Mouse (Mus musculus): Measurements from ENCODE around the gene Panx2. TPM values are rescaled to one million over a fixed set of nuclear protein-coding genes. Genes with fewer than 3 reads are reported as not detected.

Gene Panx2
- polyA plus RNA-seq, 1 experiment from 2014 or later = 0.33 TPM

GRCm38 (mm10) chr15:89102646-89103045 lies 43.1 kb downstream of the Panx2 start:
- Histone ChIP-seq H3K9me3 (replicated peaks) (no peaks in the 10 kb centered on the region), H3K4me1 (no peaks in the 10 kb centered on the region), H3K4me3 (replicated peaks) (no peak overlapping the region), H3K36me3 (peaks cover 100% of the 10 kb centered on the region), H3K4me2 (replicated peaks) (no peak overlapping the region), H3K9ac (no peak overlapping the region), H3K27me3 (no peaks in the 10 kb centered on the region), H3K27ac (replicated peaks) (no peak overlapping the region)
- 73% methylated on average over 5 of the region's 5 CpGs for WGBS
- no peak for ATAC-seq (ENCODE audit: insufficient number of reproducible peaks, low FRiP score, low TSS enrichment, low read depth)

- H3K9ac ChIP-seq = no peak overlapping the region
- ATAC-seq (ENCODE audit: insufficient number of reproducible peaks, low FRiP score, low TSS enrichment, low read depth) = no peak
- no peak overlapping the region for H3K4me3 ChIP-seq (replicated peaks)
- peaks cover 100% of the 10 kb centered on the region for H3K36me3 ChIP-seq
- WGBS = 85% methylated on average over 10 of the region's 10 CpGs
- H3K4me1 ChIP-seq = no peaks in the 10 kb centered on the region
- H3K27ac ChIP-seq (replicated peaks) = no peak overlapping the region
- no peaks in the 10 kb centered on the region for H3K27me3 ChIP-seq
- no peak overlapping the region for H3K4me2 ChIP-seq (replicated peaks)
- H3K9me3 ChIP-seq (replicated peaks) = no peaks in the 10 kb centered on the region
These were observed 44.4 kb downstream of the Panx2 start for GRCm38 (mm10) chr15:89103921-89104320.

- Histone ChIP-seq H3K9ac (no peak overlapping the region; the same call in 1 of the 2 replicates), H3K4me1 (no peaks in the 10 kb centered on the region), H3K27ac (replicated peaks) (no peak overlapping the region), H3K9me3 (replicated peaks) (no peaks in the 10 kb centered on the region), H3K4me3 (replicated peaks) (no peak overlapping the region), H3K4me2 (replicated peaks) (no peak overlapping the region), H3K27me3 (no peaks in the 10 kb centered on the region), H3K36me3 (peaks cover 99% of the 10 kb centered on the region)
- ATAC-seq (ENCODE audit: insufficient number of reproducible peaks, low FRiP score, low TSS enrichment, low read depth) = no peak
- 97% methylated on average over 8 of the region's 8 CpGs for WGBS
These were observed 44.9 kb downstream of the Panx2 start for GRCm38 (mm10) chr15:89104425-89104824.

GRCm38 (mm10) chr15:89106073-89106472 lies 46.5 kb downstream of the Panx2 start:
- Histone ChIP-seq H3K4me3 (replicated peaks) (no peak overlapping the region), H3K27me3 (no peaks in the 10 kb centered on the region), H3K9me3 (replicated peaks) (no peaks in the 10 kb centered on the region), H3K27ac (replicated peaks) (no peak overlapping the region), H3K36me3 (peaks cover 99% of the 10 kb centered on the region), H3K9ac (no peak overlapping the region), H3K4me1 (no peaks in the 10 kb centered on the region), H3K4me2 (replicated peaks) (no peak overlapping the region)
- ATAC-seq (ENCODE audit: insufficient number of reproducible peaks, low FRiP score, low TSS enrichment, low read depth) = no peak
- 87% methylated on average over 13 of the region's 13 CpGs for WGBS

GRCm38 (mm10) chr15:89106976-89107375 lies 47.4 kb downstream of the Panx2 start:
- no peaks in the 10 kb centered on the region for H3K27me3 ChIP-seq
- H3K27ac ChIP-seq (replicated peaks) = no peak overlapping the region
- WGBS = 67% methylated on average over 1 of the region's 1 CpGs
- no peak overlapping the region for H3K9ac ChIP-seq
- no peak for ATAC-seq (ENCODE audit: insufficient number of reproducible peaks, low FRiP score, low TSS enrichment, low read depth)
- H3K4me2 ChIP-seq (replicated peaks) = no peak overlapping the region
- no peaks in the 10 kb centered on the region for H3K9me3 ChIP-seq (replicated peaks)
- H3K4me1 ChIP-seq = no peaks in the 10 kb centered on the region
- H3K4me3 ChIP-seq (replicated peaks) = no peak overlapping the region
- peaks cover 98% of the 10 kb centered on the region for H3K36me3 ChIP-seq

GRCm38 (mm10) chr15:89110147-89110546 lies 50.6 kb downstream of the Panx2 start:
- Histone ChIP-seq H3K4me1 (no peaks in the 10 kb centered on the region), H3K4me3 (replicated peaks) (no peak overlapping the region), H3K27ac (replicated peaks) (no peak overlapping the region), H3K4me2 (replicated peaks) (no peak overlapping the region), H3K27me3 (no peaks in the 10 kb centered on the region), H3K9ac (no peak overlapping the region), H3K36me3 (peaks cover 90% of the 10 kb centered on the region), H3K9me3 (replicated peaks) (no peaks in the 10 kb centered on the region)
- ATAC-seq (ENCODE audit: insufficient number of reproducible peaks, low FRiP score, low TSS enrichment, low read depth) = no peak
- WGBS = 76% methylated on average over 9 of the region's 9 CpGs

- Histone ChIP-seq H3K4me3 (replicated peaks) (no peak overlapping the region), H3K36me3 (peaks cover 54% of the 10 kb centered on the region), H3K4me2 (replicated peaks) (no peak overlapping the region), H3K4me1 (peaks cover 32% of the 10 kb centered on the region), H3K27me3 (no peaks in the 10 kb centered on the region), H3K27ac (replicated peaks) (no peak overlapping the region), H3K9me3 (replicated peaks) (no peaks in the 10 kb centered on the region), H3K9ac (no peak overlapping the region)
- no peak for ATAC-seq (ENCODE audit: insufficient number of reproducible peaks, low FRiP score, low TSS enrichment, low read depth)
These were observed 58.5 kb downstream of the Panx2 start for GRCm38 (mm10) chr15:89118007-89118406.

- H3K9me3 ChIP-seq (replicated peaks) = no peaks in the 10 kb centered on the region
- WGBS = under 1% methylated on average over 47 of the region's 47 CpGs
- peaks cover 36% of the 10 kb centered on the region for H3K36me3 ChIP-seq
- H3K4me3 ChIP-seq (replicated peaks) = peak within 1 kb of the TSS; percentile 96
- no peaks in the 10 kb centered on the region for H3K27me3 ChIP-seq
- peak within 1 kb of the TSS; percentile 87 for H3K9ac ChIP-seq
- H3K4me2 ChIP-seq (replicated peaks) = peak within 1 kb of the TSS; percentile 91
- H3K4me1 ChIP-seq = peaks cover 46% of the 10 kb centered on the region
- ATAC-seq (ENCODE audit: insufficient number of reproducible peaks, low FRiP score, low TSS enrichment, low read depth) = peak; percentile 81
- peak within 1 kb of the TSS; percentile 87 for H3K27ac ChIP-seq (replicated peaks)
These were observed 63.3 kb downstream of the Panx2 start, which contains the start of gene Tubgcp6 for GRCm38 (mm10) chr15:89122649-89123366. Gene Tubgcp6 (minus strand): TSS chr15:89123112.

Other genes with a start within 250 kb of the Panx2 start
- 10.7 and 14.2 TPM in 2 replicates for gene Alg12, start 240.4 kb upstream of the Panx2 start, polyA plus RNA-seq (2015; fragmentation: Nextera tagmentation; extraction: Ambion mirVana)
- 86.5 and 87.7 TPM in 2 replicates for gene Creld2, start 240.1 kb upstream of the Panx2 start, polyA plus RNA-seq (2015; fragmentation: Nextera tagmentation; extraction: Ambion mirVana)
- gene Pim3, start 197.5 kb upstream of the Panx2 start, polyA plus RNA-seq (2015; fragmentation: Nextera tagmentation; extraction: Ambion mirVana) = 63.0 and 64.8 TPM in 2 replicates
- 0.05 TPM in 1 of 2 replicates, not detected in the other for gene Ttll8, start 105.3 kb upstream of the Panx2 start, polyA plus RNA-seq (2015; fragmentation: Nextera tagmentation; extraction: Ambion mirVana)
- 0.29 TPM in 1 of 2 replicates, not detected in the other for gene Mlc1, start 80.7 kb upstream of the Panx2 start, polyA plus RNA-seq (2015; fragmentation: Nextera tagmentation; extraction: Ambion mirVana)
- gene Mov10l1, start 76.8 kb upstream of the Panx2 start, polyA plus RNA-seq (2015; fragmentation: Nextera tagmentation; extraction: Ambion mirVana) = 0.13 and 0.26 TPM in 2 replicates
- gene Trabd, start 15.4 kb downstream of the Panx2 start, polyA plus RNA-seq (2015; fragmentation: Nextera tagmentation; extraction: Ambion mirVana) = 53.8 and 55.6 TPM in 2 replicates
- gene Selenoo, start 29.4 kb downstream of the Panx2 start, polyA plus RNA-seq (2015; fragmentation: Nextera tagmentation; extraction: Ambion mirVana) = 20.7 and 20.9 TPM in 2 replicates
- gene Tubgcp6, start 63.4 kb downstream of the Panx2 start, polyA plus RNA-seq (2015; fragmentation: Nextera tagmentation; extraction: Ambion mirVana) = 14.8 and 15.2 TPM in 2 replicates
- gene Hdac10, start 69.0 kb downstream of the Panx2 start, polyA plus RNA-seq (2015; fragmentation: Nextera tagmentation; extraction: Ambion mirVana) = 22.3 and 25.7 TPM in 2 replicates
- gene Mapk12, start 81.0 kb downstream of the Panx2 start, polyA plus RNA-seq (2015; fragmentation: Nextera tagmentation; extraction: Ambion mirVana) = 9.4 and 11.2 TPM in 2 replicates
- 10.7 and 12.7 TPM in 2 replicates for gene Mapk11, start 89.9 kb downstream of the Panx2 start, polyA plus RNA-seq (2015; fragmentation: Nextera tagmentation; extraction: Ambion mirVana)
- gene Plxnb2, start 121.1 kb downstream of the Panx2 start, polyA plus RNA-seq (2015; fragmentation: Nextera tagmentation; extraction: Ambion mirVana) = 157 and 161 TPM in 2 replicates
- 16.3 and 16.7 TPM in 2 replicates for gene Dennd6b, start 136.8 kb downstream of the Panx2 start, polyA plus RNA-seq (2015; fragmentation: Nextera tagmentation; extraction: Ambion mirVana)
- 33.3 and 35.8 TPM in 2 replicates for gene Ppp6r2, start 151.8 kb downstream of the Panx2 start, polyA plus RNA-seq (2015; fragmentation: Nextera tagmentation; extraction: Ambion mirVana)